Mouse (Mus musculus): ENCODE results near the gene Abcb9. TPM values are rescaled to one million over a fixed set of nuclear protein-coding genes. Genes with fewer than 3 reads are reported as not detected.

Abcb9 gene
- 0.90 TPM for polyA plus RNA-seq (2012; fragmentation: generic; extraction: Trizol)

GRCm38 (mm10) chr5:124095596-124096232, at the start of gene Abcb9:
TSS of gene Abcb9 (minus strand) at chr5:124095798.
- no peaks in the 10 kb centered on the region for H3K79me2 ChIP-seq (ENCODE audit: control insufficient read depth, insufficient read depth)
- H3ac ChIP-seq (ENCODE audit: control insufficient read depth, insufficient read length), result no peak within 1 kb of the TSS
- H3K4me2 ChIP-seq (ENCODE audit: low read depth), result peak within 1 kb of the TSS; percentile 67
- H3K27me3 ChIP-seq (ENCODE audit: control insufficient read depth, insufficient read depth, insufficient read length), result no peaks in the 10 kb centered on the region
- no peak for TF ChIP-seq TCF12 (IDR thresholded peaks at IDR 0.05; ENCODE audit: insufficient read depth, poor library complexity, severe bottlenecking)
- TF ChIP-seq SRF (IDR thresholded peaks at IDR 0.05; ENCODE audit: control insufficient read depth, insufficient read length, low read depth), result no peak
- TF ChIP-seq CEBPB (IDR thresholded peaks at IDR 0.05; ENCODE audit: insufficient read depth, poor library complexity, severe bottlenecking), result no peak
- peak; percentile 58 for TF ChIP-seq POLR2A (IDR thresholded peaks at IDR 0.05; ENCODE audit: insufficient read length, low read depth)
- H3K36me3 ChIP-seq (ENCODE audit: control insufficient read depth, insufficient read depth), result no peaks in the 10 kb centered on the region
- H3K4me3 ChIP-seq, result peak within 1 kb of the TSS; percentile 7

- no peaks in the 10 kb centered on the region for H3K36me3 ChIP-seq (ENCODE audit: control insufficient read depth, insufficient read depth)
- H3K4me2 ChIP-seq (ENCODE audit: low read depth), result no peak overlapping the region
- no peaks in the 10 kb centered on the region for H3K27me3 ChIP-seq (ENCODE audit: control insufficient read depth, insufficient read depth, insufficient read length)
- no peaks in the 10 kb centered on the region for H3K79me2 ChIP-seq (ENCODE audit: control insufficient read depth, insufficient read depth)
- H3K4me3 ChIP-seq, result no peak overlapping the region
- no peak overlapping the region for H3ac ChIP-seq (ENCODE audit: control insufficient read depth, insufficient read length)
- TF ChIP-seq USF1 (IDR thresholded peaks at IDR 0.05; ENCODE audit: low read depth) (no peak), POLR2AphosphoS2 (IDR thresholded peaks at IDR 0.05; ENCODE audit: insufficient read length, low read depth) (no peak)
Measured at GRCm38 (mm10) chr5:124138066-124138465, 42.5 kb upstream of the Abcb9 start.

GRCm38 (mm10) chr5:124134261-124134660, 38.7 kb upstream of the Abcb9 start:
- Histone ChIP-seq H3ac (ENCODE audit: control insufficient read depth, insufficient read length) (no peak overlapping the region), H3K36me3 (ENCODE audit: control insufficient read depth, insufficient read depth) (no peaks in the 10 kb centered on the region), H3K4me2 (ENCODE audit: low read depth) (no peak overlapping the region), H3K79me2 (ENCODE audit: control insufficient read depth, insufficient read depth) (no peaks in the 10 kb centered on the region), H3K27me3 (ENCODE audit: control insufficient read depth, insufficient read depth, insufficient read length) (no peaks in the 10 kb centered on the region), H3K4me3 (no peak overlapping the region)
- TF ChIP-seq REST (IDR thresholded peaks at IDR 0.05; ENCODE audit: insufficient read depth, insufficient read length) (no peak), MYOG (IDR thresholded peaks at IDR 0.05; ENCODE audit: control insufficient read depth in 1 of 3, insufficient read depth in 1 of 3, insufficient read length in 2 of 3, low read depth in 2 of 3) (no peak), TCF3 (IDR thresholded peaks at IDR 0.05; ENCODE audit: insufficient read length, low read depth) (no peak), CEBPB (IDR thresholded peaks at IDR 0.05; ENCODE audit: insufficient read depth, poor library complexity, severe bottlenecking) (no peak), POLR2AphosphoS2 (IDR thresholded peaks at IDR 0.05; ENCODE audit: insufficient read length, low read depth) (no peak), POLR2A (IDR thresholded peaks at IDR 0.05; ENCODE audit: insufficient read length, low read depth) (no peak), MYOD1 (IDR thresholded peaks at IDR 0.05; ENCODE audit: control insufficient read depth in 1 of 3, insufficient read length in 2 of 3, low read depth in 2 of 3) (no peak), MAX (IDR thresholded peaks at IDR 0.05; ENCODE audit: low read depth) (no peak), E2F4 (IDR thresholded peaks at IDR 0.05; ENCODE audit: insufficient read depth) (no peak), SRF (IDR thresholded peaks at IDR 0.05; ENCODE audit: control insufficient read depth, insufficient read length, low read depth) (no peak), USF1 (IDR thresholded peaks at IDR 0.05; ENCODE audit: low read depth) (no peak), TCF12 (IDR thresholded peaks at IDR 0.05; ENCODE audit: insufficient read depth, poor library complexity, severe bottlenecking) (no peak)

GRCm38 (mm10) chr5:124125093-124125492, 29.5 kb upstream of the Abcb9 start:
- Histone ChIP-seq H3ac (ENCODE audit: control insufficient read depth, insufficient read length) (no peak overlapping the region), H3K79me2 (ENCODE audit: control insufficient read depth, insufficient read depth) (no peaks in the 10 kb centered on the region), H3K27me3 (ENCODE audit: control insufficient read depth, insufficient read depth, insufficient read length) (no peaks in the 10 kb centered on the region), H3K4me2 (ENCODE audit: low read depth) (no peak overlapping the region), H3K4me3 (no peak overlapping the region), H3K36me3 (ENCODE audit: control insufficient read depth, insufficient read depth) (no peaks in the 10 kb centered on the region)
- TF ChIP-seq TCF3 (IDR thresholded peaks at IDR 0.05; ENCODE audit: insufficient read length, low read depth) (no peak), MYOG (IDR thresholded peaks at IDR 0.05; ENCODE audit: control insufficient read depth in 1 of 3, insufficient read depth in 1 of 3, insufficient read length in 2 of 3, low read depth in 2 of 3) (no peak), CEBPB (IDR thresholded peaks at IDR 0.05; ENCODE audit: insufficient read depth, poor library complexity, severe bottlenecking) (no peak), TCF12 (IDR thresholded peaks at IDR 0.05; ENCODE audit: insufficient read depth, poor library complexity, severe bottlenecking) (no peak), REST (IDR thresholded peaks at IDR 0.05; ENCODE audit: insufficient read depth, insufficient read length) (no peak), E2F4 (IDR thresholded peaks at IDR 0.05; ENCODE audit: insufficient read depth) (no peak)

- no peak for TF ChIP-seq E2F4 (IDR thresholded peaks at IDR 0.05; ENCODE audit: insufficient read depth)
- peak; percentile 8 for TF ChIP-seq POLR2AphosphoS2 (IDR thresholded peaks at IDR 0.05; ENCODE audit: insufficient read length, low read depth)
- no peak overlapping the region for H3ac ChIP-seq (ENCODE audit: control insufficient read depth, insufficient read length)
- H3K4me2 ChIP-seq (ENCODE audit: low read depth), result no peak overlapping the region
- peaks cover 4% of the 10 kb centered on the region for H3K36me3 ChIP-seq (ENCODE audit: control insufficient read depth, insufficient read depth)
- H3K79me2 ChIP-seq (ENCODE audit: control insufficient read depth, insufficient read depth), result no peaks in the 10 kb centered on the region
- H3K27me3 ChIP-seq (ENCODE audit: control insufficient read depth, insufficient read depth, insufficient read length), result no peaks in the 10 kb centered on the region
- no peak overlapping the region for H3K4me3 ChIP-seq
Measured at GRCm38 (mm10) chr5:124122357-124122756, 26.8 kb upstream of the Abcb9 start.

GRCm38 (mm10) chr5:124119204-124119603, 23.6 kb upstream of the Abcb9 start:
- H3K79me2 ChIP-seq (ENCODE audit: control insufficient read depth, insufficient read depth), result peaks cover 12% of the 10 kb centered on the region
- no peaks in the 10 kb centered on the region for H3K27me3 ChIP-seq (ENCODE audit: control insufficient read depth, insufficient read depth, insufficient read length)
- H3ac ChIP-seq (ENCODE audit: control insufficient read depth, insufficient read length), result no peak overlapping the region
- H3K36me3 ChIP-seq (ENCODE audit: control insufficient read depth, insufficient read depth), result peaks cover 4% of the 10 kb centered on the region
- H3K4me2 ChIP-seq (ENCODE audit: low read depth), result no peak overlapping the region
- H3K4me3 ChIP-seq, result no peak overlapping the region
- TF ChIP-seq CEBPB (IDR thresholded peaks at IDR 0.05; ENCODE audit: insufficient read depth, poor library complexity, severe bottlenecking) (no peak), POLR2A (IDR thresholded peaks at IDR 0.05; ENCODE audit: insufficient read length, low read depth) (no peak), REST (IDR thresholded peaks at IDR 0.05; ENCODE audit: insufficient read depth, insufficient read length) (no peak)
